Mouse (Mus musculus) heart, embryonic 15.5 days (tissue): ENCODE measurements around the gene Luc7l2. TPM values are rescaled to one million over a fixed set of nuclear protein-coding genes. Genes with fewer than 3 reads are reported as not detected.

Source experiments
- ATAC-seq: fragments of 200-750 bp; cut with Nextera tagmentation; replicated peaks from 2 replicates; pipeline ENCODE4 v1.8.0; 2017; ENCODE audit warnings: low read depth, moderate TSS enrichment; ENCODE audit not compliant: insufficient number of reproducible peaks, insufficient read depth, low FRiP score
- H3K27ac ChIP-seq: fragments of 300-500 bp; sonication (generic); 2 replicates; pipeline ENCODE4 v1.5.1; 2015; ENCODE audit warnings: mild to moderate bottlenecking, inconsistent platforms
- H3K27me3 ChIP-seq: fragments of 300-500 bp; sonication (generic); 2 replicates; pipeline ENCODE4 v1.6.1; 2015; ENCODE audit warnings: inconsistent platforms
- H3K36me3 ChIP-seq: fragments of 300-500 bp; sonication (generic); 2 replicates; pipeline ENCODE4 v1.6.1; 2015; ENCODE audit warnings: mild to moderate bottlenecking, inconsistent platforms
- H3K4me1 ChIP-seq: fragments of 300-500 bp; sonication (generic); replicated peaks from 2 replicates; pipeline ENCODE4 v1.6.1; 2015; ENCODE audit warnings: inconsistent platforms
- H3K4me2 ChIP-seq: fragments of 300-500 bp; sonication (generic); 2 replicates; pipeline ENCODE4 v1.6.1; 2015; ENCODE audit warnings: inconsistent platforms, mild to moderate bottlenecking, moderate library complexity
- H3K4me3 ChIP-seq: fragments of 300-500 bp; sonication (generic); 2 replicates; pipeline ENCODE4 v1.5.1; 2015; ENCODE audit warnings: mild to moderate bottlenecking, inconsistent platforms
- H3K9ac ChIP-seq: fragments of 300-500 bp; sonication (generic); 2 replicates; pipeline ENCODE4 v1.6.1; 2015; ENCODE audit warnings: mild to moderate bottlenecking, inconsistent platforms
- H3K9me3 ChIP-seq: fragments of 300-500 bp; sonication (generic); replicated peaks from 2 replicates; pipeline ENCODE4 v1.6.1; 2016; ENCODE audit warnings: inconsistent platforms
- WGBS: fragments of 180-500 bp; shearing (Covaris S2); methylation state at CpG from one replicate; pipeline ENCODE4 v1.1.7; 2015; ENCODE audit warnings: mixed read lengths; 5-methylcytosine and 5-hydroxymethylcytosine counted together
- polyA plus RNA-seq: library from polyadenylated mRNA; unstranded; fragments of >200 nt; fragmentation: Nextera tagmentation; extraction: Ambion mirVana; gene quantifications from 2 replicates; pipeline ENCODE4 v1.2.1, GENCODE M21; 2015

Luc7l2 gene
- polyA plus RNA-seq, 1 experiment from 2014 or later = 29.9 TPM

GRCm38 (mm10) chr6:38634461-38634860, 83.3 kb downstream of the Luc7l2 start:
- Histone ChIP-seq H3K9me3 (no peaks in the 10 kb centered on the region), H3K4me2 (no peak overlapping the region), H3K27ac (no peak overlapping the region), H3K9ac (no peak overlapping the region), H3K4me3 (no peak overlapping the region), H3K27me3 (peaks cover 58% of the 10 kb centered on the region), H3K36me3 (no peaks in the 10 kb centered on the region), H3K4me1 (peaks cover 23% of the 10 kb centered on the region)
- 86% methylated on average over 8 of the region's 8 CpGs for WGBS
- ATAC-seq = no peak

GRCm38 (mm10) chr6:38635941-38636851, 85.1 kb downstream of the Luc7l2 start:
- peak overlapping the region; percentile 58 for H3K4me3 ChIP-seq
- peak overlapping the region; percentile 98 for H3K4me2 ChIP-seq
- no peaks in the 10 kb centered on the region for H3K9me3 ChIP-seq
- peaks cover 23% of the 10 kb centered on the region for H3K4me1 ChIP-seq
- peaks cover 74% of the 10 kb centered on the region for H3K27me3 ChIP-seq
- no peaks in the 10 kb centered on the region for H3K36me3 ChIP-seq
- no peak overlapping the region for H3K27ac ChIP-seq
- H3K9ac ChIP-seq = peak overlapping the region; percentile 57
- ATAC-seq = peak; percentile 69
- WGBS = 2% methylated on average over 56 of the region's 72 CpGs

GRCm38 (mm10) chr6:38636852-38637618, 85.9 kb downstream of the Luc7l2 start, which contains the start of gene Klrg2:
Klrg2 (minus strand) TSS chr6:38637242.
- peak; percentile 78 for ATAC-seq
- H3K9me3 ChIP-seq = no peaks in the 10 kb centered on the region
- H3K9ac ChIP-seq = peak within 1 kb of the TSS; percentile 57
- H3K27me3 ChIP-seq = peaks cover 82% of the 10 kb centered on the region
- WGBS = 2% methylated on average over 60 of the region's 60 CpGs
- H3K36me3 ChIP-seq = no peaks in the 10 kb centered on the region
- peak within 1 kb of the TSS; percentile 98 for H3K4me2 ChIP-seq
- H3K4me1 ChIP-seq = peaks cover 23% of the 10 kb centered on the region
- H3K4me3 ChIP-seq = peak within 1 kb of the TSS; percentile 58
- no peak within 1 kb of the TSS for H3K27ac ChIP-seq

- H3K4me3 ChIP-seq = no peak overlapping the region
- H3K4me2 ChIP-seq = no peak overlapping the region
- peaks cover 62% of the 10 kb centered on the region for H3K27me3 ChIP-seq
- 69% methylated on average over 11 of the region's 11 CpGs for WGBS
- H3K9me3 ChIP-seq = no peaks in the 10 kb centered on the region
- ATAC-seq = no peak
- no peak overlapping the region for H3K9ac ChIP-seq
- no peak overlapping the region for H3K27ac ChIP-seq
- peaks cover 29% of the 10 kb centered on the region for H3K4me1 ChIP-seq
- H3K36me3 ChIP-seq = no peaks in the 10 kb centered on the region
Observed at GRCm38 (mm10) chr6:38640401-38640800, 89.3 kb downstream of the Luc7l2 start.

GRCm38 (mm10) chr6:38641228-38641627, 90.1 kb downstream of the Luc7l2 start:
- no peak overlapping the region for H3K4me3 ChIP-seq
- H3K4me1 ChIP-seq = peaks cover 21% of the 10 kb centered on the region
- H3K27me3 ChIP-seq = peaks cover 54% of the 10 kb centered on the region
- H3K27ac ChIP-seq = no peak overlapping the region
- no peaks in the 10 kb centered on the region for H3K36me3 ChIP-seq
- no peak overlapping the region for H3K9ac ChIP-seq
- ATAC-seq = no peak
- 61% methylated on average over 5 of the region's 5 CpGs for WGBS
- H3K9me3 ChIP-seq = no peaks in the 10 kb centered on the region
- no peak overlapping the region for H3K4me2 ChIP-seq

- Histone ChIP-seq H3K36me3 (no peaks in the 10 kb centered on the region), H3K27ac (no peak overlapping the region), H3K4me3 (no peak overlapping the region), H3K4me2 (no peak overlapping the region), H3K27me3 (peaks cover 50% of the 10 kb centered on the region), H3K9ac (no peak overlapping the region), H3K4me1 (peaks cover 17% of the 10 kb centered on the region), H3K9me3 (no peaks in the 10 kb centered on the region)
- WGBS = 49% methylated on average over 5 of the region's 5 CpGs
- ATAC-seq = no peak
Observed at GRCm38 (mm10) chr6:38641645-38642044, 90.5 kb downstream of the Luc7l2 start.

GRCm38 (mm10) chr6:38642593-38642992, 91.5 kb downstream of the Luc7l2 start:
- Histone ChIP-seq H3K27me3 (peaks cover 45% of the 10 kb centered on the region), H3K27ac (no peak overlapping the region), H3K36me3 (no peaks in the 10 kb centered on the region), H3K9me3 (no peaks in the 10 kb centered on the region), H3K9ac (no peak overlapping the region), H3K4me3 (no peak overlapping the region), H3K4me1 (peaks cover 7% of the 10 kb centered on the region; the same call in 1 of the 2 replicates), H3K4me2 (no peak overlapping the region)
- ATAC-seq = no peak
- WGBS = 44% methylated on average over 5 of the region's 5 CpGs

GRCm38 (mm10) chr6:38643039-38643438, 91.9 kb downstream of the Luc7l2 start:
- H3K27ac ChIP-seq = no peak overlapping the region
- H3K4me2 ChIP-seq = no peak overlapping the region
- H3K4me1 ChIP-seq = peaks cover 7% of the 10 kb centered on the region; the same call in 1 of the 2 replicates
- H3K4me3 ChIP-seq = no peak overlapping the region
- H3K27me3 ChIP-seq = peaks cover 40% of the 10 kb centered on the region
- no peaks in the 10 kb centered on the region for H3K9me3 ChIP-seq
- H3K36me3 ChIP-seq = no peaks in the 10 kb centered on the region
- 67% methylated on average over 3 of the region's 3 CpGs for WGBS
- ATAC-seq = no peak
- H3K9ac ChIP-seq = no peak overlapping the region

GRCm38 (mm10) chr6:38649545-38649944, 98.4 kb downstream of the Luc7l2 start:
- no peak overlapping the region for H3K4me2 ChIP-seq
- no peak overlapping the region for H3K9ac ChIP-seq
- H3K9me3 ChIP-seq = no peaks in the 10 kb centered on the region
- no peaks in the 10 kb centered on the region for H3K27me3 ChIP-seq
- H3K27ac ChIP-seq = no peak overlapping the region
- H3K4me1 ChIP-seq = no peaks in the 10 kb centered on the region
- no peak for ATAC-seq
- no peak overlapping the region for H3K4me3 ChIP-seq
- 69% methylated on average over 3 of the region's 3 CpGs for WGBS
- no peaks in the 10 kb centered on the region for H3K36me3 ChIP-seq

GRCm38 (mm10) chr6:38650263-38650937, 99.3 kb downstream of the Luc7l2 start:
- ATAC-seq = 0 out of 2 replicates have a peak, but pooled peaks have one; percentile 27

More at GRCm38 (mm10) chr6:38650263-38650937, 99.3 kb downstream of the Luc7l2 start:
- WGBS = 35% methylated on average over 14 of the region's 14 CpGs
- Histone ChIP-seq H3K4me3 (no peak overlapping the region), H3K9ac (no peak overlapping the region), H3K9me3 (no peaks in the 10 kb centered on the region), H3K36me3 (no peaks in the 10 kb centered on the region), H3K27me3 (no peaks in the 10 kb centered on the region), H3K27ac (no peak overlapping the region), H3K4me1 (no peaks in the 10 kb centered on the region), H3K4me2 (no peak overlapping the region)
